14 mouse cellular contexts compared by ENCODE assay signal in genomic region chr12:91703533-91703932, GRCm38 (mm10).
DNase-seq lines count a peak whose midpoint lies in the region; ATAC-seq and TF ChIP-seq lines count a peak whose summit lies in the region.
"Had no signal": no experiment of that assay in that cellular context is flagged by ENCODE, and none has a peak within 500 bp of the region (broad histone marks: within the 10 kb centered on the region; RNA-seq: fewer than 3 reads in every experiment).

No protein-coding gene starts in this region.

- H3K4me1 ChIP-seq in heart, postnatal 0 days (ENCODE audit: control insufficient read depth, insufficient read depth) = 0 out of 2 replicates have a peak, but pooled peaks cover 6% of the 10 kb centered on the region
- H3K4me1 ChIP-seq in lung, embryonic 14.5 days (ENCODE audit: insufficient read depth) = no peaks in the 10 kb centered on the region
- H3K4me1 ChIP-seq in forebrain, embryonic 10.5 days = peaks cover 4% of the 10 kb centered on the region; the same call in 1 of the 2 replicates
- H3K4me1 ChIP-seq: embryonic facial prominence, embryonic 15.5 days; stomach, embryonic 15.5 days had no signal

- no peak for DNase-seq in heart, postnatal 0 days (ENCODE audit: low spot score)
- DNase-seq in heart, adult 8-10 months (ENCODE audit: low spot score) = no peak
- DNase-seq in Muller cell, postnatal 12 days (ENCODE audit: inconsistent ontology term) = peak; percentile 57
- DNase-seq in gastrocnemius, postnatal 10 days = peak; percentile 34
- peak; percentile 17 for DNase-seq in lung, embryonic 14.5 days
- DNase-seq in forebrain, embryonic 10.5 days (ENCODE audit: extremely low spot score, low spot score) = no peak
- DNase-seq in natural killer cell, adult 2 months (ENCODE audit: low spot score in 2 of 2) = no peak
- DNase-seq: cerebellum, adult 11 months had no signal

- H3K4me2 ChIP-seq in heart, postnatal 0 days (ENCODE audit: low read depth, low read length) = no peak overlapping the region
- no peak overlapping the region for H3K4me2 ChIP-seq in lung, embryonic 14.5 days
- H3K4me2 ChIP-seq: embryonic facial prominence, embryonic 15.5 days; stomach, embryonic 15.5 days had no signal

- TF ChIP-seq CTCF in heart, postnatal 0 days (IDR thresholded peaks at IDR 0.05; ENCODE audit: low read depth) = no peak
- TF ChIP-seq CTCF in lung, embryonic 14.5 days (IDR thresholded peaks at IDR 0.05; ENCODE audit: low read depth) = no peak

- WGBS in heart, postnatal 0 days = 41% methylated on average over 5 of the region's 5 CpGs
- 68% methylated on average over 5 of the region's 5 CpGs for WGBS in lung, embryonic 14.5 days
- WGBS in forebrain, embryonic 10.5 days = 89% methylated on average over 5 of the region's 5 CpGs

- H3K9ac ChIP-seq in heart, postnatal 0 days (replicated peaks; ENCODE audit: low read depth, low read length) = no peak overlapping the region
- H3K9ac ChIP-seq in lung, embryonic 14.5 days = no peak overlapping the region
- H3K9ac ChIP-seq: embryonic facial prominence, embryonic 15.5 days; stomach, embryonic 15.5 days had no signal

- no peak overlapping the region for H3K27ac ChIP-seq in heart, postnatal 0 days (ENCODE audit: low read depth)
- no peak overlapping the region for H3K27ac ChIP-seq in lung, embryonic 14.5 days (ENCODE audit: low read depth)
- H3K27ac ChIP-seq in forebrain, embryonic 10.5 days = no peak overlapping the region
- H3K27ac ChIP-seq: embryonic facial prominence, embryonic 15.5 days; midbrain, embryonic 10.5 days; stomach, embryonic 15.5 days had no signal

- no peak overlapping the region for H3K4me3 ChIP-seq in heart, postnatal 0 days (ENCODE audit: low read depth, low read length)
- no peak overlapping the region for H3K4me3 ChIP-seq in lung, embryonic 14.5 days (ENCODE audit: low read depth, low read length)
- H3K4me3 ChIP-seq in forebrain, embryonic 10.5 days = no peak overlapping the region
- H3K4me3 ChIP-seq: embryonic facial prominence, embryonic 15.5 days; midbrain, embryonic 10.5 days; stomach, embryonic 15.5 days had no signal

- ATAC-seq in heart, postnatal 0 days (ENCODE audit: insufficient read depth, low read depth) = peak; percentile 51; the same call in 1 of the 2 replicates
- no peak; the same call in 1 of the 2 replicates for ATAC-seq in lung, embryonic 14.5 days (ENCODE audit: insufficient read depth)
- no peak for ATAC-seq in inflammation-experienced regulatory T-cells, adult 6 months
- ATAC-seq: forebrain, embryonic 14.5 days; intestine, postnatal 0 days had no signal

- H3K27me3 ChIP-seq in heart, postnatal 0 days (ENCODE audit: control insufficient read depth, insufficient read depth, low read length) = no peaks in the 10 kb centered on the region
- H3K27me3 ChIP-seq in lung, embryonic 14.5 days (ENCODE audit: insufficient read depth, low read length) = no peaks in the 10 kb centered on the region
- H3K27me3 ChIP-seq in forebrain, embryonic 10.5 days (ENCODE audit: poor library complexity, severe bottlenecking) = no peaks in the 10 kb centered on the region
- H3K27me3 ChIP-seq: embryonic facial prominence, embryonic 15.5 days; stomach, embryonic 15.5 days had no signal

- no peaks in the 10 kb centered on the region for H3K9me3 ChIP-seq in heart, postnatal 0 days (replicated peaks; ENCODE audit: control insufficient read depth, low read length)
- no peaks in the 10 kb centered on the region for H3K9me3 ChIP-seq in lung, embryonic 14.5 days (ENCODE audit: low read depth, low read length)
- H3K9me3 ChIP-seq in forebrain, embryonic 10.5 days = no peaks in the 10 kb centered on the region
- H3K9me3 ChIP-seq: embryonic facial prominence, embryonic 15.5 days; midbrain, embryonic 10.5 days; stomach, embryonic 15.5 days had no signal

- no peak for TF ChIP-seq EP300 in heart, postnatal 0 days (IDR thresholded peaks at IDR 0.05; ENCODE audit: low read depth)

- H3K36me3 ChIP-seq in heart, postnatal 0 days (replicated peaks; ENCODE audit: control insufficient read depth, insufficient read depth, low read length) = no peaks in the 10 kb centered on the region
- H3K36me3 ChIP-seq in lung, embryonic 14.5 days (ENCODE audit: insufficient read depth) = no peaks in the 10 kb centered on the region
- H3K36me3 ChIP-seq in forebrain, embryonic 10.5 days (replicated peaks) = peaks cover 15% of the 10 kb centered on the region; the same call in 1 of the 2 replicates
- H3K36me3 ChIP-seq: embryonic facial prominence, embryonic 15.5 days; stomach, embryonic 15.5 days had no signal

Comparison
In these comparisons a context has a peak if more than half of its experiments do, and no peak if none do; other contexts are left out.
1. DNase-seq: peak in Muller cell, postnatal 12 days (single experiment), gastrocnemius, postnatal 10 days (single experiment) and lung, embryonic 14.5 days (single experiment); none in heart, postnatal 0 days (single experiment), heart, adult 8-10 months (single experiment), forebrain, embryonic 10.5 days (single experiment) and natural killer cell, adult 2 months (0 of 2).